Mouse (Mus musculus) brain, embryonic 14.5 days (tissue): Measurements from ENCODE around the gene Gm20708.

Experiments
- CTCF ChIP-seq: fragments of 200-500 bp; IDR thresholded peaks from 2 replicates; pipeline ENCODE4 v1.5.1; 2012; ENCODE audit warnings: inconsistent platforms, mild to moderate bottlenecking, moderate library complexity, borderline replicate concordance; ENCODE audit not compliant: insufficient read depth, insufficient read length; ENCODE audit errors: extremely low read depth
- POLR2A ChIP-seq: fragments of 200-500 bp; IDR thresholded peaks from 2 replicates; pipeline ENCODE4 v1.6.1; 2012; ENCODE audit warnings: mild to moderate bottlenecking, inconsistent platforms, borderline replicate concordance; ENCODE audit not compliant: poor library complexity, insufficient read depth, insufficient read length, severe bottlenecking; ENCODE audit errors: extremely low read depth

DNA sequence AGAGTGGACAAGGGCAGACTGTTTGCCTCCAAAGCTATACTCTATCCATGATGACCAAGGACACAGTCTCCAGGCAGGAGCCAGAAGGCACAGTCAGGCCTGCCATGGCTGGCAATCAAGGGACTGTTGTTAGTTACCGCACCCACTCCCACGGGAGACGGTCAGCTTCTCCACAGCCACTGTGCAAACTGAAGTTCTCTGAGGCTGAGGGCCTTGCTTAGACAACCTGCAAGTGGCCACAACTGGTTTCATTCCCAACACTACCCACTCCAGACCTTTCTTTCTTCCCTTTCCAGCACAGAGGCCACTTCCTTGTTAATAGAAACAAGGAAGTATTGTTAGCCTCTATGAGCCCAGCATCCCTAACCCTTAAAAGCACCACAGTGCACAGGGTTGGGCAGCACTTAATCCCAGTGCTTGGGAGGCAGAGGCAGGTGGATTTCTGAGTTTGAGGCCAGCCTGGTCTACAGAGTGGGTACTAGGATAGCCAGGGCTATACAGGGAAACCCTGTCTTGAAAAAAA is 6.2 kb upstream of the Gm20708 start:
- no peak for TF ChIP-seq CTCF
- TF ChIP-seq POLR2A, result no peak
